Mouse (Mus musculus) kidney, embryonic 16.5 days (tissue): ENCODE results near the gene Bcl2l10. TPM values are rescaled to one million over a fixed set of nuclear protein-coding genes. Genes with fewer than 3 reads are reported as not detected.

Experiments
- ATAC-seq: fragments of 200-750 bp; cut with Nextera tagmentation; 2 replicates; pipeline ENCODE4 v1.8.0; 2017; ENCODE audit warnings: moderate TSS enrichment; ENCODE audit not compliant: low FRiP score, low TSS enrichment
- H3K27ac ChIP-seq: fragments of 300-500 bp; sonication (generic); 2 replicates; pipeline ENCODE4 v1.5.1; 2014; ENCODE audit warnings: low read length
- H3K27me3 ChIP-seq: fragments of 300-500 bp; sonication (generic); 2 replicates; pipeline ENCODE4 v1.6.1; 2014; ENCODE audit warnings: low read length, control low read depth, mixed read lengths; ENCODE audit not compliant: insufficient read depth
- H3K36me3 ChIP-seq: fragments of 300-500 bp; sonication (generic); 2 replicates; pipeline ENCODE4 v1.6.1; 2014; ENCODE audit warnings: low read length, control low read depth, mixed read lengths; ENCODE audit not compliant: insufficient read depth
- H3K4me1 ChIP-seq: fragments of 300-500 bp; sonication (generic); 2 replicates; pipeline ENCODE4 v1.6.1; 2014; ENCODE audit warnings: low read length, control low read depth, mixed read lengths; ENCODE audit not compliant: insufficient read depth
- H3K4me2 ChIP-seq: fragments of 300-500 bp; sonication (generic); replicated peaks from 2 replicates; pipeline ENCODE4 v1.6.1; 2014; ENCODE audit warnings: low read depth, low read length
- H3K4me3 ChIP-seq: fragments of 300-500 bp; sonication (generic); 2 replicates; pipeline ENCODE4 v1.5.1; 2014; ENCODE audit warnings: mild to moderate bottlenecking, low read length
- H3K9ac ChIP-seq: fragments of 300-500 bp; sonication (generic); replicated peaks from 2 replicates; pipeline ENCODE4 v1.6.1; 2014; ENCODE audit warnings: low read length
- H3K9me3 ChIP-seq: fragments of 300-500 bp; sonication (generic); 2 replicates; pipeline ENCODE4 v1.6.1; 2016; ENCODE audit warnings: low read length, control low read depth
- WGBS: fragments of 180-500 bp; shearing (Covaris S2); extraction: QIAGEN DNeasy Blood & Tissue Kit; methylation state at CpG from one replicate; pipeline ENCODE4 v1.1.7; 2014; 5-methylcytosine and 5-hydroxymethylcytosine counted together
- polyA plus RNA-seq: library from polyadenylated mRNA; unstranded; fragments of >200 nt; fragmentation: Nextera tagmentation; extraction: Ambion mirVana; gene quantifications from 2 replicates; pipeline ENCODE4 v1.2.1, GENCODE M21; 2015

The Bcl2l10 gene
- polyA plus RNA-seq, 1 experiment from 2014 or later, result not detected

DNA sequence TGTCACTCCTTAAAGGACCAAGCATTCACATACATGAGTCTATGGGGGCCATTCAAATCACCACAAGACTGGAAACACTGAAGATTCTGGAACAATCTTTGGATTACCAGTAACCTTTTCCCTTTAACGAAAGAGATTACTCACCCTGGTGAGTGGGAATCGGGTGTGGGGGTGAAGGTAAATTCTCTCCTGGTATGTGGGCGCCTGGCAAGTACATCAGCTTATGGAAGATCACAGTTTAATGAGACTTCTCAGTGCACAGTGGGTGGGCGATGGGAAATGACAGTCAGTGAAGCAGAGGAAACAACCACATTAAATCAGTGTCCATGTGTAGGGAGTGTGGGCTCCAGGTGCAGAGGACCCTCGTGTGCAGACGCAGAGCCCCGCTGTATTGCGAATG is 16.7 kb upstream of the Bcl2l10 start:
- no peak for ATAC-seq
- Histone ChIP-seq H3K9me3 (no peaks in the 10 kb centered on the region), H3K4me2 (no peak overlapping the region), H3K27me3 (no peaks in the 10 kb centered on the region), H3K4me1 (no peaks in the 10 kb centered on the region), H3K9ac (no peak overlapping the region), H3K27ac (no peak overlapping the region), H3K4me3 (no peak overlapping the region), H3K36me3 (peaks cover 24% of the 10 kb centered on the region)
- 82% methylated on average over 8 of the region's 8 CpGs for WGBS

DNA sequence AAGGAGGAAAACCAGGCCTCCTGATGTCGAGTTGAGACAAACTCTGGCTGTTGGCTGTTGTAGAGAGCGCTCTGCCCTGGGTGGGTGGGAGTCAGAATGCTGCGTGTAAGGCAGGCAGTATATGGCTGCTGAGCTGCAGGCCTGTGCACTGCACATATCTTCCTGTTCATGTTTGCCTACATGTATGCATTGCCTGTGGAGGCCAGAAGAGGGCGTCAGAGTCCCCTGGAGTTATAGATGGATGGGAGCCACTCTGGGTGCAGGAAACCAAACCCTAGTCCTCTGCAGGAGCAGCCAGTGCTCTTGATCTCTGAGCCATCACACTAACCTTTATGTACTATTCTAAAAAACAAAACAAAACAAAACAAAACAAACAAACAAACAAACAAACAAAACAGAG is 13.1 kb upstream of the Bcl2l10 start:
- no peaks in the 10 kb centered on the region for H3K27me3 ChIP-seq
- H3K4me2 ChIP-seq, result no peak overlapping the region
- no peak overlapping the region for H3K4me3 ChIP-seq
- H3K36me3 ChIP-seq, result peaks cover 26% of the 10 kb centered on the region
- H3K9ac ChIP-seq, result no peak overlapping the region
- H3K27ac ChIP-seq, result no peak overlapping the region
- H3K4me1 ChIP-seq, result no peaks in the 10 kb centered on the region
- no peak for ATAC-seq
- no peaks in the 10 kb centered on the region for H3K9me3 ChIP-seq
- WGBS, result 81% methylated on average over 4 of the region's 4 CpGs

DNA sequence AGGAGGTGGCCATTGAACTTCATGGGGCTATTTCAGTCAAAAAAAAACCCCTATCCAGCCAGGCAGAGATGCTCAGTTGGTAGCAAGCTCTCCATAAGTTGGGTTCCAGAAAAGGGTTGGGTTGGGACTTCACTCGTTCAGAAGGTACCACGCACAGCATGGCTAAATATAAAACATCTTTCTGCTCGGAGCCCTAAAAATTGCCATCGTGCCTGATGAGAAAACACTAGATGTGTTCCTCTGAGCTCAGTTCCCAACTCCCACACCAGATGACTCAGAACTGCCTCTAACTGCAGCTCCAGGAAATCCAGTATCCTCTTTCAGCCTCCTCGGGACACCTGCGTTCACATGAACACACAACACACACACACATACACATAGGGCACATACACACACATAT is 9.5 kb upstream of the Bcl2l10 start:
- Histone ChIP-seq H3K36me3 (peaks cover 30% of the 10 kb centered on the region), H3K4me1 (no peaks in the 10 kb centered on the region)
- no peak for ATAC-seq

DNA sequence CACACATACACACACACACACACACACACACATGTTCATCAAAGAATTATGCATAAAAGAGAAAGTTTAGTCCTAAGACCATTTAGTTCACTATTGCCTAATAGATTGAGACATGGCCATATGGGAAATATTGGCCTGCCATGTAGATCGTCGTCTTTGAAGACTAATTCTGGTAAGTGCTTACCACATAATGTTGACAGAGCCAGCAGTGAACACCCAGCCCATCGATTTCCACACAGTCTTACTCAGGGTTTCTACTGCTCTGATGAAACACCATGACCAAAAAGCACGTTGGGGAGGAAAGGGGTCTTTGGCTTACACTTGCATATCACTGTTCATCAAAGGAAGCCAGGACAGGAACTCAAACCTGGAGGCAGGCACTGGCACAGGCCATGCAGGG is 5.1 kb upstream of the Bcl2l10 start:
- H3K4me3 ChIP-seq, result no peak overlapping the region
- H3K4me1 ChIP-seq, result no peaks in the 10 kb centered on the region
- ATAC-seq, result no peak
- H3K27ac ChIP-seq, result no peak overlapping the region
- no peak overlapping the region for H3K9ac ChIP-seq
- no peaks in the 10 kb centered on the region for H3K27me3 ChIP-seq
- peaks cover 17% of the 10 kb centered on the region for H3K36me3 ChIP-seq
- 89% methylated on average over 4 of the region's 4 CpGs for WGBS
- H3K4me2 ChIP-seq, result no peak overlapping the region
- H3K9me3 ChIP-seq, result no peaks in the 10 kb centered on the region

More for the DNA sequence above, 9.5 kb upstream of the Bcl2l10 start:
- WGBS, result 91% methylated on average over 6 of the region's 6 CpGs
- no peak overlapping the region for H3K4me2 ChIP-seq
- no peak overlapping the region for H3K27ac ChIP-seq
- H3K27me3 ChIP-seq, result no peaks in the 10 kb centered on the region
- H3K9ac ChIP-seq, result no peak overlapping the region
- H3K9me3 ChIP-seq, result no peaks in the 10 kb centered on the region
- H3K4me3 ChIP-seq, result no peak overlapping the region

DNA sequence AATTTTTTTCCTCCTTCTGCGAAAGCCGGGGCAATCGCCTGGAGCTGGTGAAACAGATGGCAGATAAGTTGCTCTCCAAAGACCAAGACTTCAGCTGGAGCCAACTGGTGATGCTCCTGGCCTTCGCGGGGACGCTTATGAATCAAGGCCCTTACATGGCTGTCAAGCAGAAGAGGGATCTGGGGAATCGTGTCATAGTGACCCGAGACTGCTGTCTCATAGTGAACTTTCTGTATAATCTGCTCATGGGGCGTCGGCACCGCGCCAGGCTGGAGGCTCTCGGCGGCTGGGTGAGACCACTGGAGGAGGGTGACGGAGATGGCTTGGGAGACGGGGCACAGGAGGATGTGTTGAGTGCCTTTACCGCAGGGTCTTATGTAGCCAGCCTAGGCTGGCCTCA is 508 bp downstream of the Bcl2l10 start:
- Histone ChIP-seq H3K9me3 (no peaks in the 10 kb centered on the region), H3K9ac (no peak overlapping the region), H3K27me3 (no peaks in the 10 kb centered on the region), H3K4me2 (no peak overlapping the region), H3K4me3 (no peak overlapping the region), H3K4me1 (no peaks in the 10 kb centered on the region), H3K27ac (no peak overlapping the region), H3K36me3 (0 out of 2 replicates have a peak, but pooled peaks cover 2% of the 10 kb centered on the region)
- ATAC-seq, result no peak
- WGBS, result 88% methylated on average over 17 of the region's 17 CpGs

DNA sequence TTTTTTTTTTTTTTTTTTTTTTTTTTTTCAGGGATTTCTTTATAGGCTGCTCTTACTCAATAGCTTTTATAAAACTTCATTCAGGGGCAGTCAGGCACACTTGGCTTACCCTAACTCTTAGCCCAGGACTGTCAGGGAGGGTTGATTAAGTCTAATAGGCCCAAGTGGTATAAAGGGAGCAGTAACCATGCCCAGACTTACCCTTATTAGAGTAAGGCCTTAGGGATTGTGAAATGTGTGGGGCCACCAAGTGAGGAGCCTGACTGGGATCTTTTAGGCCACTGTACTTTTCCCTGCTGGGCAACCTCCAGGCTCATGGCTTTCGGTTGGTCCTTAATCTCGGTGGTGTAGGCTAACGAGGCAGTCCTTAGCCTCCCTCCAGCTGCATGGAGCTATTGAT is 1.1 kb downstream of the Bcl2l10 start:
- Histone ChIP-seq H3K9me3 (no peaks in the 10 kb centered on the region), H3K36me3 (no peaks in the 10 kb centered on the region), H3K9ac (no peak overlapping the region), H3K4me1 (no peaks in the 10 kb centered on the region), H3K27me3 (no peaks in the 10 kb centered on the region), H3K27ac (no peak overlapping the region), H3K4me2 (no peak overlapping the region), H3K4me3 (no peak overlapping the region)
- WGBS, result 79% methylated on average over 3 of the region's 3 CpGs
- ATAC-seq, result no peak

DNA sequence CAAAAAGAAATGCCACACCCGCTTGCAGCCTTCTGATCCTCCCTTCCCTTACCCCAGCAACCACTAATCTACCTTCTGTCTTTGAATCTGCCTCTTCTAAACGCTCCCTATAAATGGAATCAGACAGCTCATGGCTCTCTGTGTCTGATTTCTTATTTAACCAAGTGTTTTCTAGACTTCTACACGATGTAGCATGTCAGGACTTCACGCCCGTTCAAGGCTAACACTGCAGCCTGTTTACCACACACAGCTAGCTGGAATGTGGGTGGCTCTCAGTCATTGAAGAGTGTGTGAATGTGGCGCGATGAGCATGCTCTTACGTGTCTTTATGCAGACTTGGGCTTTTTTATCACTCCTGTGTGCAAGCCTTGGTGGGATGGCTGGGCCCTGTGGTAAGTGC is 5.5 kb downstream of the Bcl2l10 start:
- Histone ChIP-seq H3K36me3 (no peaks in the 10 kb centered on the region), H3K9me3 (no peaks in the 10 kb centered on the region), H3K27ac (no peak overlapping the region), H3K27me3 (no peaks in the 10 kb centered on the region), H3K9ac (no peak overlapping the region), H3K4me1 (no peaks in the 10 kb centered on the region), H3K4me2 (no peak overlapping the region), H3K4me3 (no peak overlapping the region)
- WGBS, result 82% methylated on average over 8 of the region's 8 CpGs
- ATAC-seq, result no peak

DNA sequence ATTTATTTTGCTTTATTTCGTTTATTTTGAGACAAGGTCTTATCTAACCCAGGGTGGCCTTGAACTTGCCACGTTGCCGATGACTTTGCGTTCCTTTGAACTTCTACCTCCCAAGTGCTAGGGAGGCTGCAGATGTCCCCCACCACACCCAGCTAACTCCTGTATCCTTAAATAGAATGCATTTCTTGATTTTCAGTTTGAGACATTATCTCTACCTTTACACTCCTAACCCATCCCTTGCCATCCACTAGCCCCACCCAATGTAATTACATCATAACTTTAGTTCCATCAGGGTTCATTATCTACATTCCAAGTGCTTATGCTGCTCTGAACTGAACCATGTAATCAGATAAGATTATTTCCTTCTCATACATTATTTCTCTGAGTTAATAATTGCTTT is 8.2 kb downstream of the Bcl2l10 start:
- no peak overlapping the region for H3K9ac ChIP-seq
- no peaks in the 10 kb centered on the region for H3K36me3 ChIP-seq
- no peak overlapping the region for H3K4me3 ChIP-seq
- ATAC-seq, result no peak
- H3K4me1 ChIP-seq, result no peaks in the 10 kb centered on the region
- no peak overlapping the region for H3K4me2 ChIP-seq
- no peaks in the 10 kb centered on the region for H3K9me3 ChIP-seq
- H3K27me3 ChIP-seq, result no peaks in the 10 kb centered on the region
- no peak overlapping the region for H3K27ac ChIP-seq
- WGBS, result 83% methylated on average over 4 of the region's 4 CpGs

DNA sequence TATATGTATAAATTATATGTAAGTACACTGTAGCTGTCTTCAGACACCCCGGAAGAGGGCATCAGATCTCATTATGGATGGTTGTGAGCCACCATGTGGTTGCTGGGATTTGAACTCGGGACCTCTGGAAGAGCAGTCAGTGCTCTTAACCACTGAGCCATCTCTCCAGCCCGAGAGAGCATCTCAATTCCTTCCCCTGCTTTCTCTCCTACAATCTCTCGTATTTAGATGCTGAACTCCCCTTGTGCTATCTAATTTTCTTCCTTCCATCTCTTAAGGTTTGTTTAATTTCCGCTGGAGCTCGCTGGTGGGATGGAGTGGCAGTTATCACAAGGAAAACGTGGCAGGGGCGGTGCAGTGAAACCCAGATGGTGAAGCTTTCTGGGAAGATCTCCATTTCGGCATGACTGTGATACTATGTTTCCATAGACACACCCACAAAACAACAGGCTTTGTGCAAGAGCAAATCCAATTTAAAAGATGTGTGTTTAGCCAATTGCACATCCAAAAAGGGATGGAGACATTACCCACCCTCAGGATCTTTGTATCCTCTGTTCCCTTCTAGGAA is 9.6 kb downstream of the Bcl2l10 start:
- no peaks in the 10 kb centered on the region for H3K9me3 ChIP-seq
- H3K36me3 ChIP-seq, result no peaks in the 10 kb centered on the region
- H3K9ac ChIP-seq, result no peak overlapping the region
- no peak overlapping the region for H3K4me3 ChIP-seq
- no peak overlapping the region for H3K4me2 ChIP-seq
- no peaks in the 10 kb centered on the region for H3K4me1 ChIP-seq
- H3K27ac ChIP-seq, result no peak overlapping the region
- WGBS, result 78% methylated on average over 9 of the region's 9 CpGs
- no peak for ATAC-seq
- H3K27me3 ChIP-seq, result no peaks in the 10 kb centered on the region

DNA sequence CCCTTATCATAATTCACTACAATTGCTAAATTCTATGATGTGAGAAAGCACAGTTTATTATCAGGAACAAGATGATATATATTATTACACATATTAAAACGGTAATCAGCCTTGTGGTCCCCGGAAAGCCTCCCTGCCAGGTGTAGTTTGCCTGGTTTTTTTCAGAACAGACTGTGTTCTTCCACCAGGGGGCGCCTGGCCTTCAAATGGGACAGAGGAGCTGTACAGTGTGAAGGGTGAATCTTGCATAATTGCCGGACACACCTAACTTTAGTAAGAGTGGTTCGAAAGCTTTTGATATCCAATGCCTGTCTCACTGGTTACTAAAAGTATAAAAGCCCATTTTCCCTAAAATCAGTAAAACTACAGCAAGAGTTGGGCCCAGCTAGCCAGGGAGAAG is 14.1 kb downstream of the Bcl2l10 start:
- 0 out of 2 replicates have a peak, but pooled peaks have one; percentile 61 for ATAC-seq

More for the DNA sequence above, 14.1 kb downstream of the Bcl2l10 start:
- H3K36me3 ChIP-seq, result no peaks in the 10 kb centered on the region
- no peaks in the 10 kb centered on the region for H3K4me1 ChIP-seq
- H3K27me3 ChIP-seq, result no peaks in the 10 kb centered on the region
- WGBS, result 35% methylated on average over 5 of the region's 5 CpGs
- H3K4me3 ChIP-seq, result no peak overlapping the region
- H3K9ac ChIP-seq, result no peak overlapping the region
- no peaks in the 10 kb centered on the region for H3K9me3 ChIP-seq
- H3K4me2 ChIP-seq, result no peak overlapping the region
- no peak overlapping the region for H3K27ac ChIP-seq
